Mouse (Mus musculus): ENCODE data around the gene Tgm5. TPM values are rescaled to one million over a fixed set of nuclear protein-coding genes. Genes with fewer than 3 reads are reported as not detected.
"Not testable (repeated sequence)": the region's sequence is repeated elsewhere in the genome, so short reads cannot be mapped to it uniquely, and the experiment has no call there.

The Tgm5 gene
- polyA plus RNA-seq, 1 experiment from 2014 or later = 5.6 TPM

DNA sequence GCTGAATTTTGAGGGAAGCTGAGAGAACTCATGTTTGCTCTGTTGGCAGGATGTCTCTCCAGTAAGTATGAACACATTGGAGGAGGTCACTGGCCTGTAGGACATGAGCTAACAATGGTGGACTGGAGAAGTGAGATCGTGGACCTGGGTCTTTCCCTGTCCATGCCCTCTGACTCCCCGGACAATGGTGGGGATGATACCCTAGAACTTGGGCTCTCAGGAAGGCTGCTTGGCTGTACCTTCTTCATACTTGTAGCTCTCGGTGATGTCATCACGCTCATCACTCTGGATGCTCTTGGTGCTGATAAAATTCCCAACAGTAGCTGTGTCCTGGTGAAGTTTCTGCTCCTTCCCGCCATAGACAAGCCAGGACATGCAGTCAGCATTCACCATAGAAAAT is 33.5 kb downstream of the Tgm5 start:
- Histone ChIP-seq H3K36me3 (ENCODE audit: insufficient read depth, low read length) (no peaks in the 10 kb centered on the region), H3K4me1 (ENCODE audit: insufficient read depth, low read length) (no peaks in the 10 kb centered on the region), H3K9ac (replicated peaks; ENCODE audit: low read length) (no peak overlapping the region), H3K4me2 (replicated peaks; ENCODE audit: low read depth, low read length) (no peak overlapping the region), H3K27me3 (ENCODE audit: insufficient read depth, low read length) (no peaks in the 10 kb centered on the region), H3K4me3 (ENCODE audit: low read length) (no peak overlapping the region), H3K9me3 (ENCODE audit: low read length) (no peaks in the 10 kb centered on the region), H3K27ac (ENCODE audit: low read length) (no peak overlapping the region)
- no peak for ATAC-seq (ENCODE audit: low FRiP score, low TSS enrichment)
- 91% methylated on average over 5 of the region's 5 CpGs for WGBS

DNA sequence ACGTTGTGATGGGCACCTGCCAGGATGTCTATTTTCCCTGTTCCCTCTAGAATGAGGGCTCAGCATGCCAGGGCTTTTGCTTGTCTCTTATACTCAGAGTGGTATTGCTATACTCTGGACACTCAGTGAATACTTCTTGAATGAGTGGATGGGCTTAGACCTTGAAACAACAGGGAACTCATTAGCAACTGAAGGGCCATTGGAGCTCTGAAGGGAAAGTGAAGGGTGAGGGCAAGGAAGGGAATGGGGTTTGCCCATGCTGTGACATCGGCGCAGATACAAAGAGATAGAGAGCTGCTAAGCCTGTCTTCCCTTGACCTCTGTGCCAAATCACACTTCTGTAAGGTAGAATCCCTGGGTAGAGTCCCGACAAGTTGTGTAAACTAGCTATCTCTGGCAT is 40.0 kb downstream of the Tgm5 start:
- no peak overlapping the region for H3K4me2 ChIP-seq (replicated peaks; ENCODE audit: low read depth, low read length)
- WGBS = 82% methylated on average over 4 of the region's 4 CpGs
- no peaks in the 10 kb centered on the region for H3K9me3 ChIP-seq (ENCODE audit: low read length)
- no peak for ATAC-seq (ENCODE audit: low FRiP score, low TSS enrichment)
- H3K4me3 ChIP-seq (ENCODE audit: low read length) = no peak overlapping the region
- no peaks in the 10 kb centered on the region for H3K36me3 ChIP-seq (ENCODE audit: insufficient read depth, low read length)
- H3K27me3 ChIP-seq (ENCODE audit: insufficient read depth, low read length) = no peaks in the 10 kb centered on the region
- no peak overlapping the region for H3K27ac ChIP-seq (ENCODE audit: low read length)
- no peaks in the 10 kb centered on the region for H3K4me1 ChIP-seq (ENCODE audit: insufficient read depth, low read length)
- no peak overlapping the region for H3K9ac ChIP-seq (replicated peaks; ENCODE audit: low read length)

DNA sequence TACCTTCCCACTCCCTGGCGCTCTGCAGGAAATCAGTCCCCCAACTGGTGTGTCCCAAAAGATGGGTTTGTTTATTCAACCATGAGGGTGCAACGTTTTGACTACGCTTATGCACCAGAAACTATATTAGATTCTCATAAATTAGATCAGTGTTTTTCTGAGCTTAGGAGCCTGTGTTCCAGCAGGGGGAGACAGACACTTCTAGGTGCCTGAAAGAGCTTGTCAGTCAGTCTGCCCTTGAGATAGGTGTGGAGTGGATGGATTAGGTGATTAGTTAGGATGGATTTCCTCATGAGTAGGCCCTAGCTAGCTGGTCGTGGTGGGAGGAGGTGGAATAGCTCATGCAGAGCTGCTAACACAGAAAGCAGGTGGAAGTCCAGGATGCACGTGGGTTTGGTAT is 44.5 kb downstream of the Tgm5 start:
- Histone ChIP-seq H3K27me3 (ENCODE audit: insufficient read depth, low read length) (no peaks in the 10 kb centered on the region), H3K9me3 (ENCODE audit: low read length) (no peaks in the 10 kb centered on the region; the same call in 1 of the 2 replicates), H3K4me1 (ENCODE audit: insufficient read depth, low read length) (no peaks in the 10 kb centered on the region), H3K9ac (replicated peaks; ENCODE audit: low read length) (no peak overlapping the region), H3K4me3 (ENCODE audit: low read length) (no peak overlapping the region), H3K27ac (ENCODE audit: low read length) (no peak overlapping the region), H3K36me3 (ENCODE audit: insufficient read depth, low read length) (no peaks in the 10 kb centered on the region), H3K4me2 (replicated peaks; ENCODE audit: low read depth, low read length) (no peak overlapping the region)
- ATAC-seq (ENCODE audit: low FRiP score, low TSS enrichment) = no peak
- WGBS = 37% methylated on average over 5 of the region's 5 CpGs

DNA sequence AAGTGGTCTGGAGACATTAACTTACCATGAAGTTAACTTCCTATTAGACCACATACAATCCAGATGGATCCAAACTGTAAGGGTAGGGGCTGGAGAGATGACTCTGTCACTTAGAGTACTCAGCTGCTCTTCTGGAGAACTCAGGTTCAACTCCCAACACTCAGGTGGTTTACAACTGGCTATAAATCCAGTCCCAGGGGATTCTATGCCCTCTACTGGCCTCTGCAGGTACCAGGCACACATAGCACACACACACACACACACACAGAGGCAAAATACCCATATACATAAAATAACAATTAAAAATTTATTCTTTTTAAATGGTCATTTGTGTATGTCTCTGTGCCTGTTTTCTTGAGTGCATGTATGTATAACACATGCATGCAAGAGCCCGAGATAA is 46.3 kb downstream of the Tgm5 start:
- Histone ChIP-seq H3K4me3 (ENCODE audit: low read length) (no peak overlapping the region), H3K27ac (ENCODE audit: low read length) (no peak overlapping the region), H3K4me1 (ENCODE audit: insufficient read depth, low read length) (no peaks in the 10 kb centered on the region), H3K9ac (replicated peaks; ENCODE audit: low read length) (no peak overlapping the region), H3K9me3 (ENCODE audit: low read length) (no peaks in the 10 kb centered on the region; the same call in 1 of the 2 replicates), H3K36me3 (ENCODE audit: insufficient read depth, low read length) (no peaks in the 10 kb centered on the region), H3K27me3 (ENCODE audit: insufficient read depth, low read length) (no peaks in the 10 kb centered on the region), H3K4me2 (replicated peaks; ENCODE audit: low read depth, low read length) (no peak overlapping the region)
- WGBS = 91% methylated on average over 1 of the region's 1 CpGs
- ATAC-seq (ENCODE audit: low FRiP score, low TSS enrichment) = no peak

DNA sequence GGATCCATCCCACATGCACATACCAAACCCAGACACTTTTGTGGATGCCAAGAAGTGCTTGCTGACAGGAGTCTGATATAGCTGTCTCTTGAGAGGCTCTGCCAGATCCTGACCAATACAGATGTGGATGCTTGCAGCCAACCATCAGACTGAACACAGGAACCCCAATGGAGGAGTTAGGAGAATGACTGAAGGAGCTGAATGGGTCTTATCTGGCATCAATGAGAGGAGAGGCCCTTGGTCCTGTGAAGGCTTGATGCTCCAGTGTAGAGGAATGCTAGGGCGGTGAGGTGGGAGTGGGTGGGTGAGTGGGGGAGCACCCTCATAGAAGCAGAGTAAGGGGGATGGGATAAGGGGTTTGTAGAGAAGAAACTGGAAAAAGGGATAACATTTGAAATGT is 46.8 kb downstream of the Tgm5 start:
- not testable (repeated sequence) for ATAC-seq (ENCODE audit: low FRiP score, low TSS enrichment); H3K27me3 ChIP-seq (ENCODE audit: insufficient read depth, low read length); H3K9me3 ChIP-seq (ENCODE audit: low read length); H3K27ac ChIP-seq (ENCODE audit: low read length); H3K36me3 ChIP-seq (ENCODE audit: insufficient read depth, low read length); H3K4me2 ChIP-seq (replicated peaks; ENCODE audit: low read depth, low read length); H3K4me3 ChIP-seq (ENCODE audit: low read length); H3K9ac ChIP-seq (replicated peaks; ENCODE audit: low read length); H3K4me1 ChIP-seq (ENCODE audit: insufficient read depth, low read length)
- WGBS = 79% methylated on average over 1 of the region's 1 CpGs

DNA sequence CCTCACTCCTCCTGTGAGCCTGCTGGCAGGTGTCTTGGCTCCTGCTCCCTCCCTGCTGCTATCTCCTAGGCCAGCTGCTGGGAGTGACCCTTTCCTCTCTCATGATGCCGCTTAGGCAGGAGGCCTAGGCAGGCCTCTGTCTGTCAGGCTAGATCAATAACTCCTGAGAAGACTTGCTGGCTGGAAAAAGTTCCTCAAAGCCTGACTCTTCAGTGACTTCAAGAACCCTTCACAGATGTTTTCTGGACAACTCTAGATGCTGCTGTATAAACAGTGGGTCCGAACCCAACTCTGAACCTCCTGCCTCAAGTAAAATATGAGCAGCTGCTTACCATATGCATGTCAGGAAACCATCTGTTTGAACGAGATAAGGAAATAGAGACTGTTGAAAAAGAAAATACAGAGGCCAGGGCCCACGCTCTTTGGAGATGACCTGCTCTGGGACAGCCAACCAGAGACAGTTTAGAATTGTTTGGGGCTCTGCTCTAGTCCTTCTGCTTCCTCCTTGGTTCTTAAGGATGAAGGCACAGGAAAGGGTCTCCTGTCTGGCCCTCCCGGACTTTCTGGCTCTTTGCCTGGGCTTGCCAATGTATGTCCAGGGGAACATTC is 48.8 kb downstream of the Tgm5 start, which contains the start of gene Epb42:
TSS of gene Epb42 (minus strand) at position 340 of the 609 bp plus-strand sequence.
- Histone ChIP-seq H3K9me3 (ENCODE audit: low read length) (no peaks in the 10 kb centered on the region; the same call in 1 of the 2 replicates), H3K27ac (ENCODE audit: low read length) (no peak within 1 kb of the TSS; the same call in 1 of the 2 replicates), H3K27me3 (ENCODE audit: insufficient read depth, low read length) (no peaks in the 10 kb centered on the region), H3K36me3 (ENCODE audit: insufficient read depth, low read length) (no peaks in the 10 kb centered on the region), H3K9ac (replicated peaks; ENCODE audit: low read length) (no peak within 1 kb of the TSS), H3K4me1 (ENCODE audit: insufficient read depth, low read length) (no peaks in the 10 kb centered on the region), H3K4me3 (ENCODE audit: low read length) (no peak within 1 kb of the TSS), H3K4me2 (replicated peaks; ENCODE audit: low read depth, low read length) (no peak within 1 kb of the TSS)
- WGBS = 53% methylated on average over 5 of the region's 5 CpGs
- ATAC-seq (ENCODE audit: low FRiP score, low TSS enrichment) = peak; percentile 31

DNA sequence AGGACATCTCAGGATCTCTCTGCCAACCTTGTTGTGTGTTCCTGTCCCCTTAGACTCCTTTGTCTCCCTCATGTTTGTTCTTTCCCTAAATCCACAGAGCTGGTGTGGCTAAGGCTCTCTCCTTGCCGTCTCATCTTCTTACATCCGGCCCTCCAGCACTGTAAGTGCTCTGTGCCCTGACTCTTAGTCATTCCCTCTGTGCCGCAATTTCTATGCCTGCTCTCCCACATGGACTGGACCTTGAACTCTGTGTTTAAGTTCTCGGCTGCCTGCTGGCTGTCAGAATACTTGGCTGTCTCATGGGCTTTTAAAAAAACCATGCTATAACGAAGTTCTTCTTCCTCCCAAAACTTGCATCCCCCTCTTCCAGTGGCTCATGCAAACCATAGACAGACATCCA is 62.7 kb downstream of the Tgm5 start:
- no peak overlapping the region for H3K4me2 ChIP-seq (replicated peaks; ENCODE audit: low read depth, low read length)
- no peak overlapping the region for H3K9ac ChIP-seq (replicated peaks; ENCODE audit: low read length)
- peaks cover under 1% of the 10 kb centered on the region; the same call in 1 of the 2 replicates for H3K9me3 ChIP-seq (ENCODE audit: low read length)
- WGBS = 61% methylated on average over 5 of the region's 5 CpGs
- no peaks in the 10 kb centered on the region for H3K27me3 ChIP-seq (ENCODE audit: insufficient read depth, low read length)
- H3K4me3 ChIP-seq (ENCODE audit: low read length) = no peak overlapping the region
- ATAC-seq (ENCODE audit: low FRiP score, low TSS enrichment) = no peak
- H3K4me1 ChIP-seq (ENCODE audit: insufficient read depth, low read length) = no peaks in the 10 kb centered on the region
- peaks cover 1% of the 10 kb centered on the region for H3K36me3 ChIP-seq (ENCODE audit: insufficient read depth, low read length)
- no peak overlapping the region for H3K27ac ChIP-seq (ENCODE audit: low read length)

DNA sequence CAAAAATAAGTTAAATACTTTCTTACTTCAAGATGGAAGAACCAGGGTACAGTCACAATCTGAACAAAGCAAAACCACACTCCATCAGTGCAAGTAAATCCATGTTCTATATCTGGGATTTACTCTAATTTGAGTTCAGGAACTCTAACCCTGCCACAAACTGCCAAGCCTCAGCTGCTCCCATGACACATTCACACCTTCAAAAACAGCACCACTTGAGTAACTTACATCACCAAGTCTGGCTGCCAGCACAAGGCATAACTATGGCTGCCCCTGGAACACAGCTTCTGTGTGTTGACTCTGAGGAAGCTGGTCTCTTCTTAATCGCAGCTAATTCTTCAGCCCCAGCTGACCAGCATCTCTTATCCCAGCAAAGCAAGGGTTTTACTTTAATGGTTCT is 68.5 kb downstream of the Tgm5 start:
- Histone ChIP-seq H3K4me3 (ENCODE audit: low read length) (no peak overlapping the region), H3K27ac (ENCODE audit: low read length) (no peak overlapping the region), H3K9ac (replicated peaks; ENCODE audit: low read length) (no peak overlapping the region), H3K9me3 (ENCODE audit: low read length) (peaks cover 3% of the 10 kb centered on the region; the same call in 1 of the 2 replicates), H3K36me3 (ENCODE audit: insufficient read depth, low read length) (peaks cover 15% of the 10 kb centered on the region), H3K4me2 (replicated peaks; ENCODE audit: low read depth, low read length) (no peak overlapping the region), H3K4me1 (ENCODE audit: insufficient read depth, low read length) (no peaks in the 10 kb centered on the region), H3K27me3 (ENCODE audit: insufficient read depth, low read length) (no peaks in the 10 kb centered on the region)
- WGBS = 88% methylated on average over 1 of the region's 1 CpGs
- ATAC-seq (ENCODE audit: low FRiP score, low TSS enrichment) = no peak

DNA sequence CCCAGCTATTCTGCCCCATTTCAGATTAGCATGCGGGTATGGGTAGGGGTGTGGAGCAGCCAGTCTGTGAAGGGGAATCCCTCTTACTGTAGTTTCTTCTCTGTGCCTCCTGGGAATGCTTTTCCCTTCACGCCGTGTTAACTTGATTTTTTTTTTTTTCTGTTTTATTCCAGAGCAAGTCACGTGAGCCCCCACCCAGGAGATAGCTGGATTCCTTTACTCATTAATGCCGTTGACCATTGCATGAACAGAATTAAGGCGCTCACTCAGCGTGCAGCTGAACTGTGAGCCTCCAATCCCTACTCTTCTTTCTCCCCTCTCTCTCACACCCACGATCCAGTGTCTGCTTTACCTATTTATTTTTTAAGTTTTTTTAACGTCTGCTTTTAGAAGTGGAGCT is 69.4 kb downstream of the Tgm5 start:
- H3K9ac ChIP-seq (replicated peaks; ENCODE audit: low read length) = no peak overlapping the region
- H3K9me3 ChIP-seq (ENCODE audit: low read length) = peaks cover 3% of the 10 kb centered on the region; the same call in 1 of the 2 replicates
- H3K4me3 ChIP-seq (ENCODE audit: low read length) = no peak overlapping the region
- H3K27ac ChIP-seq (ENCODE audit: low read length) = no peak overlapping the region
- 79% methylated on average over 9 of the region's 9 CpGs for WGBS
- H3K27me3 ChIP-seq (ENCODE audit: insufficient read depth, low read length) = no peaks in the 10 kb centered on the region
- H3K4me1 ChIP-seq (ENCODE audit: insufficient read depth, low read length) = no peaks in the 10 kb centered on the region
- no peak for ATAC-seq (ENCODE audit: low FRiP score, low TSS enrichment)
- H3K36me3 ChIP-seq (ENCODE audit: insufficient read depth, low read length) = peaks cover 20% of the 10 kb centered on the region
- no peak overlapping the region for H3K4me2 ChIP-seq (replicated peaks; ENCODE audit: low read depth, low read length)

DNA sequence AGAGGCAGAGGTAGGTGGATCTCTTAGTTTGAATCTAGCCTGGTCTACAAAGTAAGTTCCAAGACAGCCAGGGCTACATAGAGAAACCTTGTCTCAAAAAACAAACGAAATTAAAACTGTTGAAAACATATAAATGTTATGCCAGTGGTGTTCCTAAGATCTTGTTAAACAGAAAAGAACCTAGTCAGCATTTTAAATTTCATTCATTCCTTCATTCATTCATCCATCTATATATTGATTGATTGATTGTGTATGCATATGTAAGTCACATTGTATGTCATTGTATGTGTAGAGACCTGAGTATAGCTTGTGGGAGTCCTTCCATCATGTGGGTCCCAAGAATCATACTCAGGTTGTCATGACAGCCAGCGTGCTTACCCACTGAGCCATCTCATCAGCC is 70.1 kb downstream of the Tgm5 start:
- no peak for ATAC-seq (ENCODE audit: low FRiP score, low TSS enrichment)
- 90% methylated on average over 2 of the region's 2 CpGs for WGBS
- Histone ChIP-seq H3K4me1 (ENCODE audit: insufficient read depth, low read length) (no peaks in the 10 kb centered on the region), H3K27ac (ENCODE audit: low read length) (no peak overlapping the region), H3K9ac (replicated peaks; ENCODE audit: low read length) (no peak overlapping the region), H3K27me3 (ENCODE audit: insufficient read depth, low read length) (no peaks in the 10 kb centered on the region), H3K4me2 (replicated peaks; ENCODE audit: low read depth, low read length) (no peak overlapping the region), H3K36me3 (ENCODE audit: insufficient read depth, low read length) (peaks cover 20% of the 10 kb centered on the region), H3K9me3 (ENCODE audit: low read length) (peaks cover 3% of the 10 kb centered on the region; the same call in 1 of the 2 replicates), H3K4me3 (ENCODE audit: low read length) (no peak overlapping the region)
